Mouse (Mus musculus) CH12.LX (cell line): ENCODE measurements at regions not wholly inside any gene's neighbourhood (a gene's known extent, or its start where the extent isn't known, plus 50 kb on each side); places are given as distances from the start of the nearest gene placed in this dataset.

Experiments used
- DNase-seq: peaks from one replicate; pipeline ENCODE4 v3.0.0-alpha.2; 2013; ENCODE audit errors: extremely low read depth
- H3K27ac ChIP-seq: 2 replicates; pipeline ENCODE4 v1.5.1; 2012; ENCODE audit warnings: low read depth, mild to moderate bottlenecking, control low read depth, moderate library complexity; ENCODE audit not compliant: insufficient read depth
- H3K27me3 ChIP-seq: replicated peaks from 2 replicates; pipeline ENCODE3; 2012; ENCODE audit warnings: inconsistent platforms
- H3K36me3 ChIP-seq, 2 experiments: replicated peaks in 1 of 2; 2 replicates each; pipeline versions ENCODE3 to v1.6.1; 2012; ENCODE audit warnings: inconsistent platforms in 1 of 2, low read length in 1 of 2, mild to moderate bottlenecking in 1 of 2, mixed read lengths in 1 of 2, moderate library complexity in 1 of 2; ENCODE audit not compliant: control insufficient read depth in 1 of 2, insufficient read depth in 1 of 2
- H3K4me1 ChIP-seq, 2 experiments: 2 replicates each; pipeline ENCODE4 v1.6.1; 2012; ENCODE audit warnings: inconsistent platforms in 1 of 2, moderate library complexity in 1 of 2; ENCODE audit not compliant: insufficient read depth in 2 of 2, control insufficient read depth in 1 of 2
- H3K4me2 ChIP-seq: 2 replicates; pipeline ENCODE4 v1.6.1; 2012; ENCODE audit warnings: low read depth, mild to moderate bottlenecking, control low read depth; ENCODE audit not compliant: poor library complexity, insufficient read depth, severe bottlenecking
- H3K4me3 ChIP-seq, 3 experiments: fragments of 150-350 bp in 1 of 3; sonication (generic) in 1 of 3; replicated peaks in 1 of 3; 2 replicates each; pipeline versions ENCODE3 to v1.5.1; 2011 to 2012; ENCODE audit warnings: low read depth in 2 of 3, low read length in 2 of 3, mild to moderate bottlenecking in 2 of 3, moderate library complexity in 2 of 3, control low read depth in 1 of 3, improper control_type of control experiment in 1 of 3, inconsistent platforms in 1 of 3, mixed read lengths in 1 of 3; ENCODE audit not compliant: poor library complexity in 1 of 3
- H3K79me2 ChIP-seq: replicated peaks from 2 replicates; pipeline ENCODE4 v1.6.1; 2012; ENCODE audit warnings: mild to moderate bottlenecking, moderate library complexity; ENCODE audit not compliant: control insufficient read depth, poor library complexity, insufficient read depth, severe bottlenecking; ENCODE audit errors: extremely low read depth
- H3K9ac ChIP-seq: 2 replicates; pipeline ENCODE4 v1.6.1; 2012; ENCODE audit warnings: low read depth, mild to moderate bottlenecking, control low read depth, moderate library complexity; ENCODE audit not compliant: insufficient read depth
- H3K9me3 ChIP-seq: replicated peaks from 2 replicates; pipeline ENCODE3; 2012; ENCODE audit warnings: low read length, inconsistent platforms, mixed read lengths
- BHLHE40 ChIP-seq: IDR thresholded peaks from 2 replicates; pipeline ENCODE4 v1.6.1; 2011; ENCODE audit warnings: mild to moderate bottlenecking, low read depth, low read length, improper control_type of control experiment
- CHD2 ChIP-seq: IDR thresholded peaks from 2 replicates; pipeline ENCODE4 v1.6.1; 2011; ENCODE audit warnings: low read length, improper control_type of control experiment
- ELF1 ChIP-seq: IDR thresholded peaks from 2 replicates; pipeline ENCODE4 v1.6.1; 2014; ENCODE audit warnings: low read depth, mild to moderate bottlenecking, inconsistent platforms, low read length, improper control_type of control experiment
- EP300 ChIP-seq: IDR thresholded peaks from 2 replicates; pipeline ENCODE4 v1.6.1; 2011; ENCODE audit warnings: low read length, improper control_type of control experiment
- ETS1 ChIP-seq: conservative IDR thresholded peaks from 2 replicates; pipeline ENCODE4 v1.6.1; 2012; ENCODE audit warnings: low read depth, mild to moderate bottlenecking, inconsistent platforms, low read length, improper control_type of control experiment, moderate library complexity
- HCFC1 ChIP-seq: IDR thresholded peaks from 2 replicates; pipeline ENCODE4 v1.6.1; 2012; ENCODE audit warnings: low read depth, mild to moderate bottlenecking, inconsistent platforms, low read length, improper control_type of control experiment
- JUN ChIP-seq: IDR thresholded peaks from 2 replicates; pipeline ENCODE4 v1.6.1; 2011; ENCODE audit warnings: low read depth, mild to moderate bottlenecking, low read length, improper control_type of control experiment, moderate library complexity; ENCODE audit not compliant: insufficient read depth
- KAT2A ChIP-seq: IDR thresholded peaks from 2 replicates; pipeline ENCODE4 v1.6.1; 2012; ENCODE audit warnings: low read length, improper control_type of control experiment, inconsistent platforms; ENCODE audit not compliant: insufficient replicate concordance
- MAFK ChIP-seq: IDR thresholded peaks from 2 replicates; pipeline ENCODE4 v1.6.1; 2011; ENCODE audit warnings: low read length, improper control_type of control experiment; ENCODE audit not compliant: insufficient replicate concordance
- MAZ ChIP-seq: IDR thresholded peaks from 2 replicates; pipeline ENCODE4 v1.6.1; 2012; ENCODE audit warnings: low read depth, mild to moderate bottlenecking, inconsistent platforms, low read length, improper control_type of control experiment, moderate library complexity
- MEF2A ChIP-seq: IDR thresholded peaks from 2 replicates; pipeline ENCODE4 v1.6.1; 2014; ENCODE audit warnings: low read depth, mild to moderate bottlenecking, inconsistent platforms, low read length, improper control_type of control experiment, borderline replicate concordance
- MYC ChIP-seq: IDR thresholded peaks from 2 replicates; pipeline ENCODE4 v1.6.1; 2011; ENCODE audit warnings: low read depth, mild to moderate bottlenecking, improper control_type of control experiment, low read length
- NRF1 ChIP-seq: IDR thresholded peaks from 2 replicates; pipeline ENCODE4 v1.6.1; 2014; ENCODE audit warnings: low read depth, mild to moderate bottlenecking, inconsistent platforms, low read length, improper control_type of control experiment, moderate library complexity
- POLR2AphosphoS2 ChIP-seq: IDR thresholded peaks from 2 replicates; pipeline ENCODE4 v1.6.1; 2011; ENCODE audit warnings: low read depth, low read length, improper control_type of control experiment
- SIN3A ChIP-seq: IDR thresholded peaks from 2 replicates; pipeline ENCODE4 v1.6.1; 2012; ENCODE audit warnings: low read length, improper control_type of control experiment, inconsistent platforms
- SMC3 ChIP-seq: IDR thresholded peaks from 2 replicates; pipeline ENCODE4 v1.6.1; 2011; ENCODE audit warnings: low read depth, low read length, improper control_type of control experiment
- TBP ChIP-seq: conservative IDR thresholded peaks from 2 replicates; pipeline ENCODE4 v1.6.1; 2011; ENCODE audit warnings: low read depth, low read length, improper control_type of control experiment
- UBTF ChIP-seq: IDR thresholded peaks from 2 replicates; pipeline ENCODE4 v1.6.1; 2012; ENCODE audit warnings: low read depth, mild to moderate bottlenecking, inconsistent platforms, low read length, improper control_type of control experiment, moderate library complexity
- USF2 ChIP-seq: conservative IDR thresholded peaks from 2 replicates; pipeline ENCODE4 v1.6.1; 2011; ENCODE audit warnings: low read depth, low read length, improper control_type of control experiment
- ZC3H11A ChIP-seq: IDR thresholded peaks from 2 replicates; pipeline ENCODE4 v1.6.1; 2012; ENCODE audit warnings: low read depth, mild to moderate bottlenecking, inconsistent platforms, low read length, improper control_type of control experiment
- ZMIZ1 ChIP-seq: IDR thresholded peaks from 2 replicates; pipeline ENCODE4 v1.6.1; 2012; ENCODE audit warnings: low read depth, mild to moderate bottlenecking, inconsistent platforms, low read length, improper control_type of control experiment
- dilution Hi-C: fragments of 300-500 bp; cut with MboI; formaldehyde crosslinking; loops from 2 replicates; pipeline ENCODE4 v1.14.3; 2020; ENCODE audit warnings: low sequenced_read_pairs; ENCODE audit not compliant: extremely low pct_unique_long_range_greater_than_20kb, extremely low pct_ligation_motif_present
- in situ Hi-C: fragments of 300-500 bp; cut with MboI; formaldehyde crosslinking; loops from 3 replicates; pipeline ENCODE4 v1.14.3; 2019; ENCODE audit warnings: low sequenced_read_pairs, low pct_ligation_motif_present, low pct_unique_long_range_greater_than_20kb, mixed read lengths

GRCm38 (mm10) chr7:111316479-111316990 lies 233.7 kb upstream of the Eif4g2 start:
- Histone ChIP-seq H3K9me3 (peaks cover 3% of the 10 kb centered on the region), H3K27ac (no peak overlapping the region)
- dilution Hi-C loops = no loop called here
- TF ChIP-seq HCFC1 (no peak), MAZ (no peak), KAT2A (no peak), SIN3A (no peak), BHLHE40 (no peak), SMC3 (no peak), ZMIZ1 (no peak), POLR2AphosphoS2 (no peak), ELF1 (no peak), USF2 (no peak), CHD2 (no peak), ZC3H11A (no peak)
- TF ChIP-seq, all 38 proteins: peak for 0
- H3K4me1 ChIP-seq = no peaks in the 10 kb centered on the region
- H3K4me2 ChIP-seq = no peak overlapping the region
- no peak overlapping the region for H3K4me3 ChIP-seq
- no peaks in the 10 kb centered on the region for H3K36me3 ChIP-seq
- DNase-seq = no peak
- no peaks in the 10 kb centered on the region for H3K79me2 ChIP-seq
- H3K27me3 ChIP-seq = no peaks in the 10 kb centered on the region
- in situ Hi-C loops = no loop called here
- H3K9ac ChIP-seq = no peak overlapping the region

DNA sequence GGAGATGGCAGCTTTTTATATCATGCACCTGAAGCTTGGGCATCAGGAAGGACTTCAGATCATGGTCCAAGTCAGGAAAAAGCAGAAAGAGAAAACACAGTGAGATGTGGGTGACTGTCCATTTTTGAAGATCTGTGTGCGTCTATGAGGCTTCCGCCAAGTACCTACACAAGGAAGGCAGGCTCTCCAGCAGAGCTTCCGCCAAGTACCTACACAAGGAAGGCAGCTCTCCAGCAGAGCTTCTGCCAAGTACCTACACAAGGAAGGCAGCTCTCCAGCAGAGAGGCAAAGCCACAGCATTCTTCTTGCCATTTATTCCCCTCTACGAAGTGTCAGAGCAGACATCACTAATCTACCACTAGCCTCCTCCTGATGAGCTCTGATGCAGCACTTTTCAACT lies 231.1 kb upstream of the Eif4g2 start:
- no peak for TF ChIP-seq SMC3
- TF ChIP-seq NRF1 = no peak
- no peak for TF ChIP-seq JUN
- no peak for TF ChIP-seq MEF2A
- TF ChIP-seq POLR2AphosphoS2 = no peak
- no peak for TF ChIP-seq TBP
- TF ChIP-seq EP300 = no peak
- no peak for TF ChIP-seq SIN3A
- no peak for TF ChIP-seq UBTF
- no peak for TF ChIP-seq ZMIZ1
- no peak for TF ChIP-seq BHLHE40
- no peak for TF ChIP-seq ETS1
- TF ChIP-seq MYC = no peak
- no peak for TF ChIP-seq MAFK
- no peak for TF ChIP-seq CHD2
- in situ Hi-C loops = no loop called here

More for the DNA sequence above, 231.1 kb upstream of the Eif4g2 start:
- Histone ChIP-seq H3K4me2 (no peak overlapping the region), H3K27me3 (no peaks in the 10 kb centered on the region), H3K4me1 (no peaks in the 10 kb centered on the region), H3K9me3 (peaks cover 9% of the 10 kb centered on the region), H3K79me2 (no peaks in the 10 kb centered on the region), H3K27ac (no peak overlapping the region), H3K36me3 (no peaks in the 10 kb centered on the region), H3K4me3 (no peak overlapping the region), H3K9ac (no peak overlapping the region)
- dilution Hi-C loops = no loop called here
- DNase-seq = no peak
